Mouse (Mus musculus) midbrain, postnatal 0 days (tissue): ENCODE measurements around the gene Srrt. TPM values are rescaled to one million over a fixed set of nuclear protein-coding genes. Genes with fewer than 3 reads are reported as not detected.

Experiments used
- ATAC-seq: fragments of 200-750 bp; cut with Nextera tagmentation; 2 replicates; pipeline ENCODE4 v1.8.0; 2017; ENCODE audit warnings: moderate number of reproducible peaks, mild to moderate bottlenecking, moderate TSS enrichment, moderate library complexity; ENCODE audit not compliant: low FRiP score
- DNase-seq: peaks from one replicate; pipeline ENCODE4 v3.0.0-alpha.2; 2015; ENCODE audit warnings: low spot score
- H3K27ac ChIP-seq: fragments of 300-500 bp; sonication (generic); 2 replicates; pipeline ENCODE4 v1.5.1; 2014; ENCODE audit warnings: low read depth, mild to moderate bottlenecking, low read length, mixed read lengths
- H3K27me3 ChIP-seq: fragments of 300-500 bp; sonication (generic); 2 replicates; pipeline ENCODE4 v1.6.1; 2014; ENCODE audit warnings: low read length, control low read depth, mixed read lengths; ENCODE audit not compliant: insufficient read depth
- H3K36me3 ChIP-seq: fragments of 300-500 bp; sonication (generic); 2 replicates; pipeline ENCODE4 v1.6.1; 2014; ENCODE audit warnings: low read length, control low read depth, mixed read lengths; ENCODE audit not compliant: insufficient read depth
- H3K4me1 ChIP-seq: fragments of 300-500 bp; sonication (generic); 2 replicates; pipeline ENCODE4 v1.6.1; 2014; ENCODE audit warnings: mild to moderate bottlenecking, control low read depth, antibody characterized with exemption, low read length, mixed read lengths; ENCODE audit not compliant: insufficient read depth
- H3K4me2 ChIP-seq: fragments of 300-500 bp; sonication (generic); 2 replicates; pipeline ENCODE4 v1.6.1; 2014; ENCODE audit warnings: low read depth, mild to moderate bottlenecking, low read length, mixed read lengths; ENCODE audit not compliant: poor library complexity, severe bottlenecking
- H3K4me3 ChIP-seq: fragments of 300-500 bp; sonication (generic); 2 replicates; pipeline ENCODE4 v1.5.1; 2014; ENCODE audit warnings: low read depth, mild to moderate bottlenecking, low read length, moderate library complexity
- H3K9ac ChIP-seq: fragments of 300-500 bp; sonication (generic); replicated peaks from 2 replicates; pipeline ENCODE4 v1.6.1; 2014; ENCODE audit warnings: mild to moderate bottlenecking, low read length, moderate library complexity, mixed read lengths; ENCODE audit not compliant: poor library complexity, severe bottlenecking
- H3K9me3 ChIP-seq: fragments of 300-500 bp; sonication (generic); 2 replicates; pipeline ENCODE4 v1.6.1; 2016; ENCODE audit warnings: low read length, control low read depth
- CTCF ChIP-seq: IDR thresholded peaks from 2 replicates; pipeline ENCODE4 v1.5.1; 2016; ENCODE audit warnings: antibody characterized with exemption, mild to moderate bottlenecking
- WGBS: fragments of 180-500 bp; shearing (Covaris S2); extraction: QIAGEN DNeasy Blood & Tissue Kit; methylation state at CpG from one replicate; pipeline ENCODE4 v1.1.7; 2014; 5-methylcytosine and 5-hydroxymethylcytosine counted together
- polyA plus RNA-seq: library from polyadenylated mRNA; unstranded; fragments of >200 nt; fragmentation: Nextera tagmentation; extraction: Ambion mirVana; gene quantifications from 2 replicates; pipeline ENCODE4 v1.2.1, GENCODE M21; 2015
- total RNA-seq: library from RNA; depleted of rRNA; stranded (reverse); fragments of >200 nt; gene quantifications from 2 replicates; pipeline ENCODE4 v1.2.3, GENCODE M21; 2014

Gene Srrt
- total and polyA plus RNA-seq, 2 experiments from 2014 or later = 56.4 to 114 TPM

DNA sequence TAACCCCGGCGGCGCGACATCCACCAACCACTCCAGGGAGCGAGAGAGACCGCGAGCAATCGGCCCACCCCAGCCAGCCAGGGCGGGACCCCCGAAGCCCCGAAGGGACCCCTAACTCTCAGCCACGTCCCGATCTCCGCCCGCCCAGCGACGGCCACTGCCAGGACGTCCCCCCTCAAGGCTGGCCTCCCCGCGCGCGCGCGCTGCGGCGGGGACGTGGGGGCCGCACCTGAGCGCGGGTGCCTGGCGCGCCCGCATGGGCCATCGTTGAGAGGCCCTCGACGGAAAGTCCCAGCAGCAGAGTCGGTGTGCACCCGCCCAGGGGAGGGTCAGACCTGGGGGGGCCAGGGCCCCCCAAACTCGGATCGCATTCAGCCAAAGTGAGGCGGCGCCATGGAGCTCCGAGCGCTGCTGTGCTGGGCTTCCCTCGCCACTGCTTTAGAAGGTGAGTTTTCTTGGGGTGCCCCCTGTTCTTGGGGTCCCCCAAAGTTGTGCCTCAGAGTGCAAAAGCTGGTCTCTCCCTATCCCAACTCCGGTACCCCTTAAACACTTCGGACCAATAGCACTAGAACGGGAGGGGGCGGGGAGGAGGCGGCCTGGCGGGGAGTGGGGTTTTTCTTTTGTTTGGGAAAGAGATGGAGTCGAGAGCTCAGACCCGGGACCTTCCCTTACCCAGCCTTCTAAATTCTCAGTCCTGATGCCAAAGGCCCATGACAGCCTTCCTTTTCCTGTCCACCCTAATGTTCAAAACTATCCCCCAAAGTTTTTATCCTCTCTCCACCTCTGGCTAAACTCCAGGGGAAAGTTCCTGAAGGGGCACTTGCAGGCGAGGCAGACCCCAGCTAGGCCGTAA is 43.0 kb upstream of the Srrt start:
- peak overlapping the region; percentile 55; the same call in 1 of the 2 replicates for H3K27ac ChIP-seq
- peak overlapping the region; percentile 96 for H3K4me2 ChIP-seq
- ATAC-seq (peak; percentile 68), DNase-seq (no peak)
- H3K36me3 ChIP-seq = 0 out of 2 replicates have a peak, but pooled peaks cover 4% of the 10 kb centered on the region
- WGBS = under 1% methylated on average over 53 of the region's 55 CpGs
- H3K4me1 ChIP-seq = peaks cover 11% of the 10 kb centered on the region
- no peaks in the 10 kb centered on the region for H3K9me3 ChIP-seq
- H3K4me3 ChIP-seq = peak overlapping the region; percentile 59
- peak overlapping the region; percentile 64 for H3K9ac ChIP-seq
- H3K27me3 ChIP-seq = peaks cover 22% of the 10 kb centered on the region
- no peak for TF ChIP-seq CTCF

DNA sequence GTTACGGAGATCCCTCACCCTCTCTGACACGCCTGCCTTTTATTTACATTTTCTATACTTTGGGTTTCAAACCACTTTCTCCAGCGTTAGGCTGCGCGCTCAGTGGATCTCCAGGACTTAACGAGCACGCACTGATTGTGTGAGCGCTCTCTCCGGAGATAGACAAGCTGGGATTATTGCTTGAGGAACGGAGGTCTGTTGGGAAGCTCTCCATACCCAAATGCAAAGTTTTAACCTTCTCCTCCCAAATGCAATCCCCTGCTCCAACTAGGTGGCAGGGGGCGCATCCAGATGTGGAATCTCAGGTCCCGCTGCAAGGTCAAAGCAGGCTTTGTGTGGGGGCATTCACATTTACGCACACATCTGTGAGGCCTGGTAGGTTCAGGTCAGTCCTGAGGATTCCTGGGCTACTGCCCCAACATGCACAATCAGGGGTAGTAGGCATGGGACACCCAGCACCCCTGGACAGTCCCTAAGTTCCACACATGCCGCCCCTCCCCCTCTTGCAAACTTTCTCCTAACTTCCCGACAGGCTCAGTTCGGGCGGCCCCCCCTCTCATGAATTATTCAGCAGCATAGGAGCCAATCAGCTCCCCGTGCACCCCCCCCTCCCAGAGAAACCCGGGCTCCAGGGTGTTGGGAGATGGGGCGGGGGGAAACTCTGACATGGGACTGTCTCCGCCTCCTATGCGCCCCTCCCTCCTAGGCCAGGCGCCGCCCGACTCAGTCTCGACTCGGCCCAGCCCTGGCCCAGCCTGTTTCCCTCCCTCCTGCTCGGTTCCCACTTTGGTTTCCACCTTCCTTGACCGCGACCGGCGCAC is 42.1 kb upstream of the Srrt start, which contains the start of gene Ephb4:
Gene Ephb4 (plus strand): TSS at position 726 of the 821 bp plus-strand sequence.
- DNase-seq = peak; percentile 84
- Histone ChIP-seq H3K27me3 (peaks cover 22% of the 10 kb centered on the region), H3K4me3 (peak within 1 kb of the TSS; percentile 59), H3K4me2 (peak within 1 kb of the TSS; percentile 96), H3K27ac (peak within 1 kb of the TSS; percentile 55; the same call in 1 of the 2 replicates), H3K9ac (peak within 1 kb of the TSS; percentile 64), H3K4me1 (peaks cover 11% of the 10 kb centered on the region), H3K36me3 (0 out of 2 replicates have a peak, but pooled peaks cover 4% of the 10 kb centered on the region), H3K9me3 (no peaks in the 10 kb centered on the region)
- ATAC-seq = peak; percentile 85
- under 1% methylated on average over 31 of the region's 32 CpGs for WGBS
- TF ChIP-seq CTCF = peak; percentile 52

DNA sequence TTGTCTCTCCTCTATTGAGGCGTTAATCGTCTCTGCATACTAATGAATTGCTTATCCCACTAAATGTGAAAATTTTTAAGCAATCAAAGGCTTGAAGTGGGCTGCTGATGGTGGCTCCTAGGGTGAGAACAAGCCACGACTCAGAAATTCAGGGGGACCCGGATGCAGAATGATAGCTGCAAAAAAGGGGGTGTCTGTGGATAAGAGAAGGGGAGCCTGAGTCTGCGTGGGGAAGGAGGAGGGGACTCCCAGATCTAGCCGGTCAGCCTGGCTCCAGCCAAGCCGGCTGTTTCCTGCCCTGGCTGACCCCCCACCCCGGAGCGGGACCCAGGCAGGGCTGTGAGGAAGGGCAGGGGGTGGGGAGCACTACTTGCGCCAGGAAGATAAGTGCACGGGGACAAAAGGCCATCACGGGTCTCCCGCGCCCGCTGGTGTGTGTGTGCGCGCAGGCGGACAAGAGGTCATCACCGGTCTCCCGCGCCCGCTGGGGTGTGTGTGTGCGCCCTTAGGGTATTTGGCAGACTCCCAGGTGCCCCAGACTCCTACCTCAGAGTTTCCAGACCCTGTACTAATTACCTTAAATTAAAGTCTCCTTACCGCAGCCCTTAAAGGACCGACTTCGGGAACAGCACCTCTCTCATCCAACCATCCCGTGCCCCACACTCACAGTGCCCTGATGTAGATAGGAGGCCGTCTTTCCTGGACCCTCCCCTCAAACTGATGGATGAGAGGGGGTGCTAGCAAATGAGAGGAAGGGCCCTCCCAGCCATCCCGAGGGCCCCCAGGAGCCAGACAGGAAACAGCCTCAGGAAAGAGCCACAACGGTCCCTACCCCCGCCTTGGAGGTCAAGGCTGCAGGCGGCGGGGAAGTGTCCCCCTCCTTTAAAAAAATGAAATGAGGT is 41.3 kb upstream of the Srrt start:
- Histone ChIP-seq H3K27ac (0 out of 2 replicates have a peak overlapping the region, but pooled peaks have one; percentile 4), H3K27me3 (peaks cover 22% of the 10 kb centered on the region), H3K9ac (peak overlapping the region; percentile 13), H3K4me2 (peak overlapping the region; percentile 96), H3K4me3 (peak overlapping the region; percentile 59), H3K9me3 (no peaks in the 10 kb centered on the region), H3K4me1 (peaks cover 11% of the 10 kb centered on the region), H3K36me3 (no peaks in the 10 kb centered on the region)
- ATAC-seq (no peak), DNase-seq (no peak)
- no peak for TF ChIP-seq CTCF
- WGBS = 1% methylated on average over 31 of the region's 33 CpGs

- TF ChIP-seq CTCF = no peak
- DNase-seq = no peak
- peaks cover 22% of the 10 kb centered on the region for H3K27me3 ChIP-seq
- H3K4me1 ChIP-seq = peaks cover 11% of the 10 kb centered on the region
- no peaks in the 10 kb centered on the region for H3K9me3 ChIP-seq
- ATAC-seq = no peak
- no peak overlapping the region for H3K4me2 ChIP-seq
- no peak overlapping the region for H3K4me3 ChIP-seq
- 19% methylated on average over 7 of the region's 7 CpGs for WGBS
- no peak overlapping the region for H3K27ac ChIP-seq
- H3K36me3 ChIP-seq = no peaks in the 10 kb centered on the region
- H3K9ac ChIP-seq = no peak overlapping the region
Observed at GRCm38 (mm10) chr5:137347856-137348255, 40.4 kb upstream of the Srrt start.

DNA sequence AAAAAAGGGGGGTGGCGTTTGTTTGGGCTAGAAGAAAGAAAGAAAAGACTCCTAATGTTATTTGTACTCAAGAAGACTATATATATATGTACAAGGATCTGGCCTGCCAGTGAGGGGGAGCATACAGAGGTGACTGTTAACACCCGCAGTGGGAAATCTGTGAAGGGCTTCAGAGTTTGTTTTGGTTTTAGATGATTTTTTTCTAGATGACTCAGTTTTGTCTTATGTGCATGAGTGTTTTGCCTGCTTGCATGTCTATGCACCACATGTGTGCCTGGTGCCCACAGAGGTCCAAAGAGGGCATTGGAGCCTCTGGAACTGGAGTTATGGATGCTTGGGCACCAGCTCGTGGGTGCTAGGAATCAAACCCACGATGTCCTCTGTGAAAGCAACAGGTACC is 39.5 kb upstream of the Srrt start:
- DNase-seq (no peak), ATAC-seq (no peak)
- Histone ChIP-seq H3K9me3 (no peaks in the 10 kb centered on the region), H3K4me1 (peaks cover 9% of the 10 kb centered on the region), H3K9ac (no peak overlapping the region), H3K36me3 (no peaks in the 10 kb centered on the region), H3K4me2 (no peak overlapping the region), H3K27me3 (peaks cover 22% of the 10 kb centered on the region), H3K27ac (no peak overlapping the region), H3K4me3 (no peak overlapping the region)
- TF ChIP-seq CTCF = no peak
- WGBS = 89% methylated on average over 4 of the region's 4 CpGs
